Mouse (Mus musculus): ENCODE results near the gene Rbbp5.

Gene Rbbp5

GRCm38 (mm10) chr1:132541171-132541823 lies 64.1 kb downstream of the Rbbp5 start:
- no peak for DNase-seq (ENCODE audit: low spot score)

GRCm38 (mm10) chr1:132541824-132542599 lies 64.8 kb downstream of the Rbbp5 start:
- DNase-seq (ENCODE audit: low spot score): no peak

GRCm38 (mm10) chr1:132542762-132543306 lies 65.7 kb downstream of the Rbbp5 start, which contains the start of gene Cntn2:
Cntn2 (minus strand) TSS chr1:132543256.
- DNase-seq (ENCODE audit: low spot score): no peak

- DNase-seq (ENCODE audit: low spot score): no peak
Measured at GRCm38 (mm10) chr1:132543789-132544188, 66.6 kb downstream of the Rbbp5 start.
